Mouse (Mus musculus) heart, postnatal 0 days (tissue): ENCODE measurements around the gene Cbx6.

Experiments
- CTCF ChIP-seq: IDR thresholded peaks from 2 replicates; pipeline ENCODE4 v1.5.1; 2016; ENCODE audit warnings: antibody characterized with exemption, control low read depth, low read depth
- EP300 ChIP-seq: IDR thresholded peaks from 2 replicates; pipeline ENCODE4 v1.6.1; 2016; ENCODE audit warnings: antibody characterized with exemption, low read depth

DNA sequence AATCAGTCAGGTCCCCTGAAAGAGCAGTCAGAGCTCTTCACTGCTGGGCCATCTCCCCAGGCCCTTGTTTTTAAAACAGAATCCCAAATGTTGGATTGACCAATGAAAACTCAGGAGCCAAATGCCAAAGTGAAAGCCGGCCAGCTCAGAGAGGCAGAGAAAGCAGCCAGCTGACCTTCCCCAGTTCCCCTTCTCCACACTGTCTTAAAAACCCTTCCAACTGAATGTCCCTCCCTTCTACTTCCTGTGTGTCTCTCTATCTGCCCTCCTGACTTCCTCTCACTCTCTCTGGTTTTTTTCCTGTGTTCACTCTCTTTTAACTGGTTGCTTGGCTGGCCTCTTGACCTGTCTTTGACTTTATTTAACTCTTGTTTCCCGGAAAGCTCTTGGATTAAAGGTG lies 39.5 kb upstream of the Cbx6 start:
- TF ChIP-seq CTCF = no peak
- no peak for TF ChIP-seq EP300
